Mouse (Mus musculus) cerebellum, adult 2 months (tissue): ENCODE measurements around the gene Dock1.

ENCODE experiments used
- CTCF ChIP-seq: fragments of 200-500 bp; IDR thresholded peaks from 2 replicates; pipeline ENCODE4 v1.5.1; 2011; ENCODE audit warnings: low read depth, mild to moderate bottlenecking, control low read depth, low read length, moderate library complexity, borderline replicate concordance; ENCODE audit not compliant: insufficient read depth
- POLR2A ChIP-seq: fragments of 200-500 bp; IDR thresholded peaks from 2 replicates; pipeline ENCODE4 v1.6.1; 2011; ENCODE audit warnings: low read length, control low read depth, borderline replicate concordance; ENCODE audit not compliant: insufficient read depth

GRCm38 (mm10) chr7:134765130-134765529 is 94.7 kb downstream of the Dock1 start:
- TF ChIP-seq POLR2A (no peak), CTCF (no peak)
